ENCODE assay signal across 16 mouse cellular contexts in genomic region chr10:77399938-77400337, GRCm38 (mm10). TPM values are rescaled to one million over a fixed set of nuclear protein-coding genes. Genes with fewer than 3 reads are reported as not detected.
DNase-seq lines count a peak whose midpoint lies in the region; ATAC-seq lines count a peak whose summit lies in the region.
"Had no signal": no experiment of that assay in that cellular context is flagged by ENCODE, and none has a peak within 500 bp of the region (broad histone marks: within the 10 kb centered on the region; RNA-seq: fewer than 3 reads in every experiment).

No protein-coding gene starts in this region.

- H3K27ac ChIP-seq in hindbrain, embryonic 15.5 days (replicated peaks) = no peak overlapping the region; the same call in 1 of the 2 replicates
- no peak overlapping the region for H3K27ac ChIP-seq in hindbrain, embryonic 11.5 days (ENCODE audit: low read depth, low read length)
- H3K27ac ChIP-seq: forebrain, embryonic 12.5 days; hindbrain, embryonic 12.5 days; liver, embryonic 15.5 days had no signal

- DNase-seq in hindbrain, embryonic 11.5 days (ENCODE audit: low spot score) = no peak
- peak; percentile 45 for DNase-seq in retina, postnatal 1 day
- no peak for DNase-seq in retina, embryonic 14.5 days (ENCODE audit: low spot score)
- peak; percentile 69 for DNase-seq in cerebellum, adult 9-10 months
- no peak for DNase-seq in urinary bladder, adult 18-20 months (ENCODE audit: low spot score in 2 of 2)
- DNase-seq in right cerebral cortex, postnatal 10 days (ENCODE audit: low spot score in 2 of 2) = no peak
- DNase-seq: gastrocnemius, postnatal 25 days; kidney, postnatal 36 days; midbrain, embryonic 14.5 days had no signal

- peak; percentile 45; the same call in 1 of the 2 replicates for ATAC-seq in hindbrain, embryonic 15.5 days (ENCODE audit: low FRiP score, low read depth)
- ATAC-seq in hindbrain, embryonic 11.5 days (ENCODE audit: low FRiP score) = no peak
- ATAC-seq: intestine, embryonic 16.5 days; lung, postnatal 0 days had no signal

- no peak overlapping the region for H3K9ac ChIP-seq in hindbrain, embryonic 15.5 days
- H3K9ac ChIP-seq in hindbrain, embryonic 11.5 days (ENCODE audit: low read depth, low read length) = no peak overlapping the region
- H3K9ac ChIP-seq: forebrain, embryonic 12.5 days; hindbrain, embryonic 12.5 days; liver, embryonic 15.5 days had no signal

- 79% methylated on average over 5 of the region's 5 CpGs for WGBS in hindbrain, embryonic 15.5 days
- 92% methylated on average over 5 of the region's 5 CpGs for WGBS in hindbrain, embryonic 11.5 days

- no peak overlapping the region for H3K4me2 ChIP-seq in hindbrain, embryonic 15.5 days
- no peak overlapping the region for H3K4me2 ChIP-seq in hindbrain, embryonic 11.5 days (replicated peaks; ENCODE audit: low read depth, low read length)
- H3K4me2 ChIP-seq: forebrain, embryonic 12.5 days; hindbrain, embryonic 12.5 days; liver, embryonic 15.5 days had no signal

- no peaks in the 10 kb centered on the region for H3K36me3 ChIP-seq in hindbrain, embryonic 15.5 days
- no peaks in the 10 kb centered on the region for H3K36me3 ChIP-seq in hindbrain, embryonic 11.5 days (ENCODE audit: control insufficient read depth, insufficient read depth, low read length)
- H3K36me3 ChIP-seq: forebrain, embryonic 12.5 days; hindbrain, embryonic 12.5 days; liver, embryonic 15.5 days had no signal

- no peaks in the 10 kb centered on the region for H3K4me1 ChIP-seq in hindbrain, embryonic 15.5 days (replicated peaks)
- no peaks in the 10 kb centered on the region for H3K4me1 ChIP-seq in hindbrain, embryonic 11.5 days (replicated peaks; ENCODE audit: control insufficient read depth, insufficient read depth, low read length)
- H3K4me1 ChIP-seq: forebrain, embryonic 12.5 days had no signal

- no peak overlapping the region for H3K4me3 ChIP-seq in hindbrain, embryonic 15.5 days
- no peak overlapping the region for H3K4me3 ChIP-seq in hindbrain, embryonic 11.5 days (ENCODE audit: low read depth, low read length)
- H3K4me3 ChIP-seq: forebrain, embryonic 12.5 days; hindbrain, embryonic 12.5 days; liver, embryonic 15.5 days; myocyte had no signal

- no peaks in the 10 kb centered on the region for H3K27me3 ChIP-seq in hindbrain, embryonic 15.5 days
- H3K27me3 ChIP-seq in hindbrain, embryonic 11.5 days (ENCODE audit: control insufficient read depth, insufficient read depth, low read length) = no peaks in the 10 kb centered on the region
- H3K27me3 ChIP-seq: forebrain, embryonic 12.5 days; hindbrain, embryonic 12.5 days; liver, embryonic 15.5 days had no signal

- no peaks in the 10 kb centered on the region for H3K9me3 ChIP-seq in hindbrain, embryonic 15.5 days
- no peaks in the 10 kb centered on the region for H3K9me3 ChIP-seq in hindbrain, embryonic 11.5 days (ENCODE audit: control insufficient read depth, low read length)
- H3K9me3 ChIP-seq: forebrain, embryonic 12.5 days; hindbrain, embryonic 12.5 days; liver, embryonic 15.5 days had no signal

RNA-seq across cellular contexts. Expression of gene Adarb1, which starts 18.1 kb away (rescaled TPM):
- 20.5 and 21.5 TPM in 2 replicates for polyA plus RNA-seq in hindbrain, embryonic 15.5 days (2015; fragmentation: Nextera tagmentation; extraction: Ambion mirVana)
- polyA plus RNA-seq in hindbrain, embryonic 11.5 days (2014; fragmentation: Nextera tagmentation; extraction: Ambion mirVana) = 5.2 and 6.3 TPM in 2 replicates

Comparison
In these comparisons a context has a peak if more than half of its experiments do, and no peak if none do; other contexts are left out.
1. DNase-seq: peak in retina, postnatal 1 day (single experiment) and cerebellum, adult 9-10 months (single experiment); none in hindbrain, embryonic 11.5 days (single experiment), retina, embryonic 14.5 days (single experiment), urinary bladder, adult 18-20 months (0 of 2) and right cerebral cortex, postnatal 10 days (0 of 2).